Mouse (Mus musculus): ENCODE data around the gene Gtf2ird2. TPM values are rescaled to one million over a fixed set of nuclear protein-coding genes. Genes with fewer than 3 reads are reported as not detected.

Gene Gtf2ird2
- total and polyA plus RNA-seq, 3 experiments, result 4.5 to 10.8 (median 9.7) TPM

GRCm38 (mm10) chr5:134250601-134251000 lies 66.8 kb downstream of the Gtf2ird2 start:
- Histone ChIP-seq H3K36me3 (replicated peaks) (peaks cover 98% of the 10 kb centered on the region), H3K4me3 (ENCODE audit: low read depth, low read length) (no peak overlapping the region), H3K4me1 (ENCODE audit: insufficient read depth, low read depth, low read length) (peaks cover 2% of the 10 kb centered on the region; the same call in 1 of the 2 replicates), H3K9me3 (replicated peaks) (no peaks in the 10 kb centered on the region), H3K27me3 (ENCODE audit: insufficient read depth, low read length) (no peaks in the 10 kb centered on the region)
- no peak for DNase-seq (ENCODE audit: low spot score)
- ATAC-seq (ENCODE audit: extremely low read depth, insufficient number of reproducible peaks, low FRiP score, poor library complexity, severe bottlenecking), result no peak
- TF ChIP-seq GATA1 (IDR thresholded peaks at IDR 0.05; ENCODE audit: borderline replicate concordance, low read length), result no peak
- TF ChIP-seq CTCF (IDR thresholded peaks at IDR 0.05; ENCODE audit: low read depth, low read length), result no peak
- TF ChIP-seq POLR2AphosphoS5 (IDR thresholded peaks at IDR 0.05; ENCODE audit: insufficient replicate concordance, low read depth, low read length), result no peak
- TF ChIP-seq TAL1 (conservative IDR thresholded peaks at IDR 0.05; ENCODE audit: low read depth, low read length), result no peak
- no peak for TF ChIP-seq GATA2 (IDR thresholded peaks at IDR 0.05; ENCODE audit: borderline replicate concordance, low read depth, low read length)

- no peaks in the 10 kb centered on the region for H3K27me3 ChIP-seq (ENCODE audit: insufficient read depth, low read length)
- ATAC-seq (ENCODE audit: extremely low read depth, insufficient number of reproducible peaks, low FRiP score, poor library complexity, severe bottlenecking), result no peak
- peaks cover 2% of the 10 kb centered on the region; the same call in 1 of the 2 replicates for H3K4me1 ChIP-seq (ENCODE audit: insufficient read depth, low read depth, low read length)
- H3K4me3 ChIP-seq (ENCODE audit: low read depth, low read length), result no peak overlapping the region
- peaks cover 98% of the 10 kb centered on the region for H3K36me3 ChIP-seq (replicated peaks)
- DNase-seq (ENCODE audit: low spot score), result no peak
- no peaks in the 10 kb centered on the region for H3K9me3 ChIP-seq (replicated peaks)
- no peak for TF ChIP-seq TAL1 (conservative IDR thresholded peaks at IDR 0.05; ENCODE audit: low read depth, low read length)
- TF ChIP-seq GATA1 (IDR thresholded peaks at IDR 0.05; ENCODE audit: borderline replicate concordance, low read length), result no peak
- TF ChIP-seq CTCF (IDR thresholded peaks at IDR 0.05; ENCODE audit: low read depth, low read length), result no peak
- TF ChIP-seq POLR2AphosphoS5 (IDR thresholded peaks at IDR 0.05; ENCODE audit: insufficient replicate concordance, low read depth, low read length), result no peak
- no peak for TF ChIP-seq GATA2 (IDR thresholded peaks at IDR 0.05; ENCODE audit: borderline replicate concordance, low read depth, low read length)
These were observed 67.3 kb downstream of the Gtf2ird2 start for GRCm38 (mm10) chr5:134251083-134251482.

GRCm38 (mm10) chr5:134253806-134254205 lies 70.0 kb downstream of the Gtf2ird2 start:
- H3K4me1 ChIP-seq (ENCODE audit: insufficient read depth, low read depth, low read length), result peaks cover 8% of the 10 kb centered on the region; the same call in 1 of the 2 replicates
- H3K4me3 ChIP-seq (ENCODE audit: low read depth, low read length), result no peak overlapping the region

GRCm38 (mm10) chr5:134255294-134255693 lies 71.5 kb downstream of the Gtf2ird2 start:
- H3K36me3 ChIP-seq (replicated peaks), result peaks cover 96% of the 10 kb centered on the region
- TF ChIP-seq TAL1 (conservative IDR thresholded peaks at IDR 0.05; ENCODE audit: low read depth, low read length), result no peak
- no peak for TF ChIP-seq POLR2AphosphoS5 (IDR thresholded peaks at IDR 0.05; ENCODE audit: insufficient replicate concordance, low read depth, low read length)

More at GRCm38 (mm10) chr5:134253806-134254205, 70.0 kb downstream of the Gtf2ird2 start:
- TF ChIP-seq TAL1 (conservative IDR thresholded peaks at IDR 0.05; ENCODE audit: low read depth, low read length) (no peak), CTCF (IDR thresholded peaks at IDR 0.05; ENCODE audit: low read depth, low read length) (no peak), POLR2AphosphoS5 (IDR thresholded peaks at IDR 0.05; ENCODE audit: insufficient replicate concordance, low read depth, low read length) (no peak), GATA2 (IDR thresholded peaks at IDR 0.05; ENCODE audit: borderline replicate concordance, low read depth, low read length) (no peak), GATA1 (IDR thresholded peaks at IDR 0.05; ENCODE audit: borderline replicate concordance, low read length) (no peak)
- peaks cover 95% of the 10 kb centered on the region for H3K36me3 ChIP-seq (replicated peaks)
- DNase-seq (ENCODE audit: low spot score) (no peak), ATAC-seq (ENCODE audit: extremely low read depth, insufficient number of reproducible peaks, low FRiP score, poor library complexity, severe bottlenecking) (no peak)
- H3K27me3 ChIP-seq (ENCODE audit: insufficient read depth, low read length), result no peaks in the 10 kb centered on the region
- no peaks in the 10 kb centered on the region for H3K9me3 ChIP-seq (replicated peaks)

GRCm38 (mm10) chr5:134257349-134258031 lies 73.7 kb downstream of the Gtf2ird2 start:
- Histone ChIP-seq H3K9me3 (replicated peaks) (no peaks in the 10 kb centered on the region), H3K27me3 (ENCODE audit: insufficient read depth, low read length) (no peaks in the 10 kb centered on the region), H3K4me3 (ENCODE audit: low read depth, low read length) (no peak overlapping the region), H3K36me3 (replicated peaks) (peaks cover 96% of the 10 kb centered on the region), H3K4me1 (ENCODE audit: insufficient read depth, low read depth, low read length) (peaks cover 8% of the 10 kb centered on the region; the same call in 1 of the 2 replicates)
- DNase-seq (ENCODE audit: low spot score) (no peak), ATAC-seq (ENCODE audit: extremely low read depth, insufficient number of reproducible peaks, low FRiP score, poor library complexity, severe bottlenecking) (no peak)
- TF ChIP-seq GATA1 (IDR thresholded peaks at IDR 0.05; ENCODE audit: borderline replicate concordance, low read length), result no peak
- TF ChIP-seq CTCF (IDR thresholded peaks at IDR 0.05; ENCODE audit: low read depth, low read length), result no peak
- TF ChIP-seq GATA2 (IDR thresholded peaks at IDR 0.05; ENCODE audit: borderline replicate concordance, low read depth, low read length), result no peak

More at GRCm38 (mm10) chr5:134255294-134255693, 71.5 kb downstream of the Gtf2ird2 start:
- DNase-seq (ENCODE audit: low spot score) (no peak), ATAC-seq (ENCODE audit: extremely low read depth, insufficient number of reproducible peaks, low FRiP score, poor library complexity, severe bottlenecking) (no peak)
- Histone ChIP-seq H3K9me3 (replicated peaks) (no peaks in the 10 kb centered on the region), H3K4me1 (ENCODE audit: insufficient read depth, low read depth, low read length) (peaks cover 8% of the 10 kb centered on the region; the same call in 1 of the 2 replicates), H3K27me3 (ENCODE audit: insufficient read depth, low read length) (no peaks in the 10 kb centered on the region), H3K4me3 (ENCODE audit: low read depth, low read length) (no peak overlapping the region)

GRCm38 (mm10) chr5:134258395-134258794 lies 74.6 kb downstream of the Gtf2ird2 start:
- no peak for ATAC-seq (ENCODE audit: extremely low read depth, insufficient number of reproducible peaks, low FRiP score, poor library complexity, severe bottlenecking)
- H3K36me3 ChIP-seq (replicated peaks), result peaks cover 96% of the 10 kb centered on the region

More at GRCm38 (mm10) chr5:134258395-134258794, 74.6 kb downstream of the Gtf2ird2 start:
- Histone ChIP-seq H3K4me3 (ENCODE audit: low read depth, low read length) (no peak overlapping the region), H3K4me1 (ENCODE audit: insufficient read depth, low read depth, low read length) (peaks cover 6% of the 10 kb centered on the region; the same call in 1 of the 2 replicates), H3K9me3 (replicated peaks) (no peaks in the 10 kb centered on the region), H3K27me3 (ENCODE audit: insufficient read depth, low read length) (no peaks in the 10 kb centered on the region)
- TF ChIP-seq CTCF (IDR thresholded peaks at IDR 0.05; ENCODE audit: low read depth, low read length), result no peak
- TF ChIP-seq TAL1 (conservative IDR thresholded peaks at IDR 0.05; ENCODE audit: low read depth, low read length), result no peak
- no peak for TF ChIP-seq GATA2 (IDR thresholded peaks at IDR 0.05; ENCODE audit: borderline replicate concordance, low read depth, low read length)
- TF ChIP-seq GATA1 (IDR thresholded peaks at IDR 0.05; ENCODE audit: borderline replicate concordance, low read length), result no peak
- TF ChIP-seq POLR2AphosphoS5 (IDR thresholded peaks at IDR 0.05; ENCODE audit: insufficient replicate concordance, low read depth, low read length), result no peak
- no peak for DNase-seq (ENCODE audit: low spot score)
